Mouse (Mus musculus): Measurements from ENCODE around the gene Arhgap10. TPM values are rescaled to one million over a fixed set of nuclear protein-coding genes. Genes with fewer than 3 reads are reported as not detected.

Arhgap10 gene
- total and polyA plus RNA-seq, 3 experiments = 13.1 to 22.8 TPM; not detected in 1

GRCm38 (mm10) chr8:77535026-77535595 lies 17.4 kb upstream of the Arhgap10 start:
- peak overlapping the region; percentile 77 for H3K27ac ChIP-seq (ENCODE audit: control insufficient read depth, low read depth, low read length)
- H3K27me3 ChIP-seq (ENCODE audit: control insufficient read depth in 1 of 2, insufficient read depth in 2 of 2, low read length in 2 of 2) = no peaks in the 10 kb centered on the region
- peak overlapping the region; percentile 14 to 16 for H3K4me3 ChIP-seq (ENCODE audit: control insufficient read depth in 1 of 2, insufficient read depth in 1 of 2, low read depth in 2 of 2, low read length in 2 of 2)
- H3K9me3 ChIP-seq (replicated peaks; ENCODE audit: insufficient read depth, low read length) = no peaks in the 10 kb centered on the region
- H3K79me2 ChIP-seq (ENCODE audit: control insufficient read depth, insufficient read depth, low read length, poor library complexity) = no peaks in the 10 kb centered on the region
- peaks cover 14 to 22% of the 10 kb centered on the region in 2 experiments for H3K4me1 ChIP-seq (ENCODE audit: control insufficient read depth in 1 of 2, insufficient read depth in 2 of 2, low read length in 2 of 2)
- TF ChIP-seq SMC3 (IDR thresholded peaks at IDR 0.05; ENCODE audit: low read depth, low read length) = peak; percentile 61
- TF ChIP-seq CTCF (IDR thresholded peaks at IDR 0.05 in 2 of 3, conservative IDR thresholded peaks at IDR 0.05 in 1 of 3; ENCODE audit: control insufficient read depth in 1 of 3, insufficient read depth in 1 of 3, low read depth in 2 of 3, low read length in 3 of 3, poor library complexity in 1 of 3, severe bottlenecking in 1 of 3) = peak; percentile 47 to 80 (median 59)
- peak; percentile 37; the same call in 1 of the 2 replicates for TF ChIP-seq GATA1 (IDR thresholded peaks at IDR 0.05; ENCODE audit: low read depth, low read length)
- TF ChIP-seq POLR2AphosphoS2 (IDR thresholded peaks at IDR 0.05; ENCODE audit: low read length) = no peak
- TF ChIP-seq NRF1 (IDR thresholded peaks at IDR 0.05; ENCODE audit: insufficient read depth, low read depth, low read length, poor library complexity, severe bottlenecking) = no peak
- TF ChIP-seq RAD21 (IDR thresholded peaks at IDR 0.05; ENCODE audit: low read depth, low read length) = peak; percentile 27
- peak overlapping the region; percentile 28 for H3K9ac ChIP-seq (ENCODE audit: control insufficient read depth, low read depth, low read length, poor library complexity, severe bottlenecking)
- peaks cover 0 to 21% of the 10 kb centered on the region in 2 experiments; a peak in 2 of 4 replicates for H3K36me3 ChIP-seq (ENCODE audit: control insufficient read depth in 1 of 2, insufficient read depth in 2 of 2, low read length in 2 of 2)
- peak; percentile 79 for DNase-seq (ENCODE audit: low read depth, low spot score)

GRCm38 (mm10) chr8:77534358-77534992 lies 16.7 kb upstream of the Arhgap10 start:
- Histone ChIP-seq H3K27ac (ENCODE audit: control insufficient read depth, low read depth, low read length) (peak overlapping the region; percentile 89), H3K27me3 (ENCODE audit: control insufficient read depth in 1 of 2, insufficient read depth in 2 of 2, low read length in 2 of 2) (no peaks in the 10 kb centered on the region), H3K36me3 (ENCODE audit: control insufficient read depth in 1 of 2, insufficient read depth in 2 of 2, low read length in 2 of 2) (peaks cover 0 to 21% of the 10 kb centered on the region in 2 experiments; a peak in 2 of 4 replicates), H3K9me3 (replicated peaks; ENCODE audit: insufficient read depth, low read length) (no peaks in the 10 kb centered on the region), H3K4me3 (ENCODE audit: control insufficient read depth in 1 of 2, insufficient read depth in 1 of 2, low read depth in 2 of 2, low read length in 2 of 2) (peak overlapping the region; percentile 42 to 45), H3K9ac (ENCODE audit: control insufficient read depth, low read depth, low read length, poor library complexity, severe bottlenecking) (peak overlapping the region; percentile 37), H3K79me2 (ENCODE audit: control insufficient read depth, insufficient read depth, low read length, poor library complexity) (no peaks in the 10 kb centered on the region), H3K4me1 (ENCODE audit: control insufficient read depth in 1 of 2, insufficient read depth in 2 of 2, low read length in 2 of 2) (peaks cover 14 to 22% of the 10 kb centered on the region in 2 experiments)
- peak; percentile 94 for DNase-seq (ENCODE audit: low read depth, low spot score)
- TF ChIP-seq CTCF (IDR thresholded peaks at IDR 0.05 in 2 of 3, conservative IDR thresholded peaks at IDR 0.05 in 1 of 3; ENCODE audit: control insufficient read depth in 1 of 3, insufficient read depth in 1 of 3, low read depth in 2 of 3, low read length in 3 of 3, poor library complexity in 1 of 3, severe bottlenecking in 1 of 3) = no peak
- TF ChIP-seq ELF1 (IDR thresholded peaks at IDR 0.05; ENCODE audit: low read depth, low read length) = no peak
- peak; percentile 74; the same call in 1 of the 2 replicates for TF ChIP-seq MYC (IDR thresholded peaks at IDR 0.05; ENCODE audit: low read depth, low read length)
- peak; percentile 94 for TF ChIP-seq GATA1 (IDR thresholded peaks at IDR 0.05; ENCODE audit: low read depth, low read length)
- TF ChIP-seq ETS1 (IDR thresholded peaks at IDR 0.05; ENCODE audit: low read depth, low read length) = peak; percentile 96
- TF ChIP-seq HCFC1 (IDR thresholded peaks at IDR 0.05; ENCODE audit: low read depth, low read length) = no peak
- peak; percentile 75 for TF ChIP-seq ZMIZ1 (IDR thresholded peaks at IDR 0.05; ENCODE audit: low read depth, low read length)
- peak; percentile 92 for TF ChIP-seq MAX (IDR thresholded peaks at IDR 0.05; ENCODE audit: low read length)
- TF ChIP-seq UBTF (IDR thresholded peaks at IDR 0.05; ENCODE audit: borderline replicate concordance, insufficient read depth, low read depth, low read length) = no peak
- no peak for TF ChIP-seq ZC3H11A (IDR thresholded peaks at IDR 0.05; ENCODE audit: low read depth, low read length)
- 0 out of 2 replicates have a peak, but pooled peaks have one; percentile 35 for TF ChIP-seq MEF2A (IDR thresholded peaks at IDR 0.05; ENCODE audit: extremely low read depth, insufficient replicate concordance, low read depth, low read length, poor library complexity, severe bottlenecking)
- TF ChIP-seq KAT2A (conservative IDR thresholded peaks at IDR 0.05; ENCODE audit: low read depth, low read length) = no peak; the same call in 1 of the 2 replicates
- no peak for TF ChIP-seq SMC3 (IDR thresholded peaks at IDR 0.05; ENCODE audit: low read depth, low read length)
- TF ChIP-seq RCOR1 (IDR thresholded peaks at IDR 0.05; ENCODE audit: low read depth, low read length) = peak; percentile 95
- peak; percentile 97 for TF ChIP-seq USF1 (IDR thresholded peaks at IDR 0.05; ENCODE audit: low read depth, low read length)
- TF ChIP-seq EP300 (IDR thresholded peaks at IDR 0.05; ENCODE audit: low read depth in 1 of 2, low read length in 2 of 2) = peak; percentile 92 to 94
- TF ChIP-seq E2F4 (IDR thresholded peaks at IDR 0.05; ENCODE audit: borderline replicate concordance, low read depth, low read length) = no peak
- TF ChIP-seq NRF1 (IDR thresholded peaks at IDR 0.05; ENCODE audit: insufficient read depth, low read depth, low read length, poor library complexity, severe bottlenecking) = no peak
- TF ChIP-seq POLR2A (IDR thresholded peaks at IDR 0.05; ENCODE audit: control insufficient read depth in 1 of 2, insufficient read depth in 1 of 2, low read depth in 1 of 2, low read length in 2 of 2, poor library complexity in 1 of 2) = no peak; a peak in 1 of 4 replicates
- peak; percentile 65 for TF ChIP-seq MYB (IDR thresholded peaks at IDR 0.05; ENCODE audit: low read depth, low read length)
- TF ChIP-seq MAZ (IDR thresholded peaks at IDR 0.05; ENCODE audit: low read depth, low read length) = peak; percentile 47
- peak; percentile 97 for TF ChIP-seq BHLHE40 (IDR thresholded peaks at IDR 0.05; ENCODE audit: borderline replicate concordance, low read depth, low read length)
- TF ChIP-seq CHD2 (IDR thresholded peaks at IDR 0.05; ENCODE audit: low read length) = 0 out of 2 replicates have a peak, but pooled peaks have one; percentile 17
- TF ChIP-seq POLR2AphosphoS5 (IDR thresholded peaks at IDR 0.05; ENCODE audit: borderline replicate concordance, low read depth, low read length) = no peak
- no peak for TF ChIP-seq TBP (IDR thresholded peaks at IDR 0.05; ENCODE audit: low read depth, low read length)
